ENCODE assay signal across 8 mouse cellular contexts in the genomic region with DNA sequence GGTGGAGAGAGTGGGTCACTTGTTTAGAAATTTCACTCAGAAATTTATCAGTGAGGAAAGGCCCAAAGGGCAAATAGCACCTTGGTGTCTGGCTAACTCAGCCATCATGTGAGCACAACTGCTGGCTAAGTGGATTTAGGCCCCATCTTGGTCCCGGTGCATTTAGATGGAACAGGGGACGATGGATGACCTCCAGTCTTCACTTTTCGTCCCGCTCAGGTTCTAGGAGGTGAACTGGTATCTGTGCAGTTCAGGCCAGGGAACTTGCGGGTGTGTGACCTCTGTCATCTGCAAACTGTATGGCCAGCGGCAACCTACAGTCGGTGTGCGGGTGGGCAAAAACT. TPM values are rescaled to one million over a fixed set of nuclear protein-coding genes. Genes with fewer than 3 reads are reported as not detected.
A peak's percentile ranks its signal among the peaks of the same experiment; 100 is the strongest.
DNase-seq lines count a peak whose midpoint lies in the region; ATAC-seq and TF ChIP-seq lines count a peak whose summit lies in the region.

No protein-coding gene starts in this region.

- H3K9ac ChIP-seq in intestine, embryonic 16.5 days (ENCODE audit: low read depth, low read length), result no peak overlapping the region
- no peak overlapping the region for H3K9ac ChIP-seq in neural tube, embryonic 14.5 days (replicated peaks; ENCODE audit: low read depth, low read length)

- H3K4me3 ChIP-seq in layer of hippocampus, adult 2 months, result no peak overlapping the region; the same call in 1 of the 2 replicates
- H3K4me3 ChIP-seq in embryonic facial prominence, embryonic 10.5 days, result peak overlapping the region; percentile 62
- H3K4me3 ChIP-seq in intestine, embryonic 16.5 days (ENCODE audit: low read length), result peak overlapping the region; percentile 52; the same call in 1 of the 2 replicates
- H3K4me3 ChIP-seq in neural tube, embryonic 14.5 days (ENCODE audit: low read depth, low read length), result peak overlapping the region; percentile 40; the same call in 1 of the 2 replicates

- H3K4me2 ChIP-seq in intestine, embryonic 16.5 days (ENCODE audit: low read depth, low read length), result peak overlapping the region; percentile 87; the same call in 1 of the 2 replicates
- no peak overlapping the region for H3K4me2 ChIP-seq in neural tube, embryonic 14.5 days (ENCODE audit: low read depth, low read length)

- H3K4me1 ChIP-seq in embryonic facial prominence, embryonic 10.5 days, result peaks cover 22% of the 10 kb centered on the region
- H3K4me1 ChIP-seq in intestine, embryonic 16.5 days (ENCODE audit: control insufficient read depth, insufficient read depth, low read length), result peaks cover 20% of the 10 kb centered on the region
- peaks cover 7% of the 10 kb centered on the region for H3K4me1 ChIP-seq in neural tube, embryonic 14.5 days (ENCODE audit: control insufficient read depth, insufficient read depth, low read length)

- peaks cover 100% of the 10 kb centered on the region for H3K27me3 ChIP-seq in embryonic facial prominence, embryonic 10.5 days (replicated peaks; ENCODE audit: low read depth, poor library complexity, severe bottlenecking)
- H3K27me3 ChIP-seq in intestine, embryonic 16.5 days (replicated peaks; ENCODE audit: control insufficient read depth, insufficient read depth, low read length), result peaks cover 62% of the 10 kb centered on the region
- H3K27me3 ChIP-seq in neural tube, embryonic 14.5 days (ENCODE audit: control insufficient read depth, insufficient read depth, low read length), result peaks cover 55% of the 10 kb centered on the region

- no peak for TF ChIP-seq CTCF in layer of hippocampus, adult 2 months (conservative IDR thresholded peaks at IDR 0.05)

- peak overlapping the region; percentile 85 for H3K27ac ChIP-seq in layer of hippocampus, adult 2 months
- no peak overlapping the region for H3K27ac ChIP-seq in embryonic facial prominence, embryonic 10.5 days (replicated peaks)
- no peak overlapping the region for H3K27ac ChIP-seq in intestine, embryonic 16.5 days (ENCODE audit: low read length)
- H3K27ac ChIP-seq in neural tube, embryonic 14.5 days (ENCODE audit: low read depth, low read length), result no peak overlapping the region

- WGBS in embryonic facial prominence, embryonic 10.5 days, result 1% methylated on average over 8 of the region's 8 CpGs
- 20% methylated on average over 8 of the region's 8 CpGs for WGBS in intestine, embryonic 16.5 days
- 3% methylated on average over 8 of the region's 8 CpGs for WGBS in neural tube, embryonic 14.5 days

- no peak for DNase-seq in layer of hippocampus, adult 2 months (ENCODE audit: low spot score in 2 of 2)
- DNase-seq in layer of hippocampus, adult 9-11 months, result no peak
- no peak for DNase-seq in embryonic facial prominence, embryonic 10.5 days (ENCODE audit: low spot score)
- no peak for DNase-seq in gastrocnemius, postnatal 36 days
- no peak for DNase-seq in kidney, adult 8-10 months
- DNase-seq in cerebellum, postnatal 4 days (ENCODE audit: low spot score in 2 of 2), result no peak

- H3K36me3 ChIP-seq in embryonic facial prominence, embryonic 10.5 days (replicated peaks), result no peaks in the 10 kb centered on the region
- no peaks in the 10 kb centered on the region for H3K36me3 ChIP-seq in intestine, embryonic 16.5 days (ENCODE audit: control insufficient read depth, insufficient read depth, low read length)
- no peaks in the 10 kb centered on the region for H3K36me3 ChIP-seq in neural tube, embryonic 14.5 days (ENCODE audit: control insufficient read depth, insufficient read depth, low read length)

- no peak for ATAC-seq in intestine, embryonic 16.5 days
- no peak for ATAC-seq in neural tube, embryonic 14.5 days (ENCODE audit: low read depth)

- no peaks in the 10 kb centered on the region for H3K9me3 ChIP-seq in embryonic facial prominence, embryonic 10.5 days
- H3K9me3 ChIP-seq in intestine, embryonic 16.5 days (ENCODE audit: control insufficient read depth, low read length), result no peaks in the 10 kb centered on the region
- no peaks in the 10 kb centered on the region for H3K9me3 ChIP-seq in neural tube, embryonic 14.5 days (ENCODE audit: control insufficient read depth, low read length)

- intact Hi-C loops in gastrocnemius, postnatal 36 days (cut with DNase I), result loop anchor here (10.0 kb wide), 1 partner anchor 146 kb away; no protein-coding TSS in a partner anchor

RNA-seq across cellular contexts. Expression of a gene that starts 8.4 kb away (rescaled TPM):
- total RNA-seq in layer of hippocampus, adult 2 months (2021), result 10 to 100 TPM; 41.1 to 45.3 TPM
- polyA plus RNA-seq in embryonic facial prominence, embryonic 10.5 days (2016; fragmentation: Nextera tagmentation; extraction: Ambion mirVana), result 0.13 and 0.30 TPM in 2 replicates
- polyA plus RNA-seq in intestine, embryonic 16.5 days (2015; fragmentation: Nextera tagmentation; extraction: Ambion mirVana), result not detected in 2 replicates
- 0.16 and 0.19 TPM in 2 replicates for polyA plus RNA-seq in neural tube, embryonic 14.5 days (2014; fragmentation: Nextera tagmentation; extraction: Ambion mirVana)
- total RNA-seq in gastrocnemius, postnatal 36 days (2021), result not detected
